ENCODE assay signal across 8 mouse cellular contexts in genomic region chr8:95887578-95888284, GRCm38 (mm10). TPM values are rescaled to one million over a fixed set of nuclear protein-coding genes. Genes with fewer than 3 reads are reported as not detected.
A peak's percentile ranks its signal among the peaks of the same experiment; 100 is the strongest.
DNase-seq lines count a peak whose midpoint lies in the region; ATAC-seq and TF ChIP-seq lines count a peak whose summit lies in the region.

No protein-coding gene starts in this region.

- H3K4me2 ChIP-seq in embryonic facial prominence, embryonic 15.5 days (replicated peaks): peak overlapping the region; percentile 91
- peak overlapping the region; percentile 62 for H3K4me2 ChIP-seq in kidney, embryonic 14.5 days (replicated peaks; ENCODE audit: low read depth, low read length)
- peak overlapping the region; percentile 92 for H3K4me2 ChIP-seq in limb, embryonic 15.5 days
- H3K4me2 ChIP-seq in midbrain, postnatal 0 days (ENCODE audit: low read depth, low read length, poor library complexity, severe bottlenecking): peak overlapping the region; percentile 74

- peak overlapping the region; percentile 92 for H3K4me3 ChIP-seq in bone marrow, adult 2 months (replicated peaks; ENCODE audit: control insufficient read depth, low read depth, low read length)
- peak overlapping the region; percentile 98 for H3K4me3 ChIP-seq in embryonic facial prominence, embryonic 15.5 days (replicated peaks)
- H3K4me3 ChIP-seq in kidney, embryonic 14.5 days (ENCODE audit: low read length): peak overlapping the region; percentile 72
- H3K4me3 ChIP-seq in limb, embryonic 15.5 days: peak overlapping the region; percentile 82
- H3K4me3 ChIP-seq in midbrain, postnatal 0 days (ENCODE audit: low read depth, low read length): peak overlapping the region; percentile 79

- DNase-seq in 416B (ENCODE audit: low read depth): peak; percentile 78
- peak; percentile 88 to 93 for DNase-seq in heart, adult 9 months (ENCODE audit: low spot score in 2 of 2)
- peak; percentile 88 for DNase-seq in midbrain, postnatal 0 days (ENCODE audit: low spot score)
- peak; percentile 36 to 53 for DNase-seq in spleen, postnatal 14 days (ENCODE audit: low spot score in 2 of 2)

- TF ChIP-seq POLR2A in bone marrow, adult 2 months (IDR thresholded peaks at IDR 0.05; ENCODE audit: borderline replicate concordance, control insufficient read depth, low read depth, low read length): no peak

- peak overlapping the region; percentile 63 for H3K9ac ChIP-seq in embryonic facial prominence, embryonic 15.5 days
- H3K9ac ChIP-seq in kidney, embryonic 14.5 days (ENCODE audit: low read depth, low read length): peak overlapping the region; percentile 76
- peak overlapping the region; percentile 63 for H3K9ac ChIP-seq in limb, embryonic 15.5 days
- H3K9ac ChIP-seq in midbrain, postnatal 0 days (replicated peaks; ENCODE audit: low read length, poor library complexity, severe bottlenecking): peak overlapping the region; percentile 84

- 0 out of 2 replicates have a peak, but pooled peaks have one; percentile 11 for TF ChIP-seq CTCF in bone marrow, adult 2 months (IDR thresholded peaks at IDR 0.05; ENCODE audit: control insufficient read depth, insufficient read depth, low read length)
- no peak for TF ChIP-seq CTCF in midbrain, postnatal 0 days (IDR thresholded peaks at IDR 0.05)

- peak; percentile 91 for ATAC-seq in embryonic facial prominence, embryonic 15.5 days (ENCODE audit: insufficient number of reproducible peaks, low FRiP score, low TSS enrichment, low read depth)
- ATAC-seq in kidney, embryonic 14.5 days (ENCODE audit: low FRiP score, low TSS enrichment): peak; percentile 97
- peak; percentile 89 for ATAC-seq in limb, embryonic 15.5 days (ENCODE audit: insufficient number of reproducible peaks, low FRiP score, low TSS enrichment, low read depth)
- ATAC-seq in midbrain, postnatal 0 days (ENCODE audit: low FRiP score): peak; percentile 95

- peak overlapping the region; percentile 3 for H3K27ac ChIP-seq in bone marrow, adult 2 months (ENCODE audit: control insufficient read depth, insufficient read depth, low read depth, low read length, poor library complexity)
- peak overlapping the region; percentile 69 for H3K27ac ChIP-seq in embryonic facial prominence, embryonic 15.5 days (replicated peaks)
- H3K27ac ChIP-seq in kidney, embryonic 14.5 days (ENCODE audit: low read depth, low read length): peak overlapping the region; percentile 61
- peak overlapping the region; percentile 70 for H3K27ac ChIP-seq in limb, embryonic 15.5 days
- H3K27ac ChIP-seq in midbrain, postnatal 0 days (ENCODE audit: low read depth, low read length): peak overlapping the region; percentile 82

- H3K4me1 ChIP-seq in bone marrow, adult 2 months (ENCODE audit: control insufficient read depth, insufficient read depth, low read length): peaks cover 1% of the 10 kb centered on the region; the same call in 1 of the 2 replicates
- peaks cover 14% of the 10 kb centered on the region for H3K4me1 ChIP-seq in embryonic facial prominence, embryonic 15.5 days
- peaks cover 6% of the 10 kb centered on the region for H3K4me1 ChIP-seq in kidney, embryonic 14.5 days (ENCODE audit: control insufficient read depth, insufficient read depth, low read length)
- peaks cover 21% of the 10 kb centered on the region for H3K4me1 ChIP-seq in limb, embryonic 15.5 days
- peaks cover 6% of the 10 kb centered on the region; the same call in 1 of the 2 replicates for H3K4me1 ChIP-seq in midbrain, postnatal 0 days (ENCODE audit: insufficient read depth, low read length)

- H3K9me3 ChIP-seq in embryonic facial prominence, embryonic 15.5 days (replicated peaks): no peaks in the 10 kb centered on the region
- no peaks in the 10 kb centered on the region for H3K9me3 ChIP-seq in kidney, embryonic 14.5 days (ENCODE audit: control insufficient read depth, low read length)
- no peaks in the 10 kb centered on the region for H3K9me3 ChIP-seq in limb, embryonic 15.5 days
- H3K9me3 ChIP-seq in midbrain, postnatal 0 days (ENCODE audit: low read length): no peaks in the 10 kb centered on the region

- WGBS in bone marrow, adult 2 months: under 1% methylated on average over 38 of the region's 38 CpGs
- WGBS in embryonic facial prominence, embryonic 15.5 days: under 1% methylated on average over 38 of the region's 38 CpGs
- under 1% methylated on average over 38 of the region's 38 CpGs for WGBS in kidney, embryonic 14.5 days
- under 1% methylated on average over 38 of the region's 38 CpGs for WGBS in limb, embryonic 15.5 days
- under 1% methylated on average over 38 of the region's 38 CpGs for WGBS in midbrain, postnatal 0 days

- no peaks in the 10 kb centered on the region for H3K27me3 ChIP-seq in embryonic facial prominence, embryonic 15.5 days
- H3K27me3 ChIP-seq in kidney, embryonic 14.5 days (ENCODE audit: control insufficient read depth, insufficient read depth, low read length): no peaks in the 10 kb centered on the region
- no peaks in the 10 kb centered on the region for H3K27me3 ChIP-seq in limb, embryonic 15.5 days
- H3K27me3 ChIP-seq in midbrain, postnatal 0 days (ENCODE audit: insufficient read depth, low read length): no peaks in the 10 kb centered on the region

- H3K36me3 ChIP-seq in embryonic facial prominence, embryonic 15.5 days: no peaks in the 10 kb centered on the region
- H3K36me3 ChIP-seq in kidney, embryonic 14.5 days (ENCODE audit: control insufficient read depth, insufficient read depth, low read length): no peaks in the 10 kb centered on the region
- no peaks in the 10 kb centered on the region for H3K36me3 ChIP-seq in limb, embryonic 15.5 days
- H3K36me3 ChIP-seq in midbrain, postnatal 0 days (ENCODE audit: insufficient read depth, low read length): no peaks in the 10 kb centered on the region

RNA-seq across cellular contexts. Expression of gene Got2, which starts 0.6 kb away (rescaled TPM):
- 19.1 and 43.1 TPM in 2 replicates for polyA plus RNA-seq in bone marrow, adult 2 months (2011; ENCODE audit: insufficient read depth, insufficient read length, low replicate concordance, missing spikeins)
- polyA plus RNA-seq in embryonic facial prominence, embryonic 15.5 days (2015; fragmentation: Nextera tagmentation; extraction: Ambion mirVana): 137 and 145 TPM in 2 replicates
- 95.2 and 173 TPM in 2 replicates for polyA plus RNA-seq in kidney, embryonic 14.5 days (2014; fragmentation: Nextera tagmentation; extraction: Ambion mirVana)
- 129 and 131 TPM in 2 replicates for polyA plus RNA-seq in limb, embryonic 15.5 days (2015; fragmentation: Nextera tagmentation; extraction: Ambion mirVana)
- total RNA-seq in midbrain, postnatal 0 days (2014; rRNA removed): 226 and 229 TPM in 2 replicates
- 235 and 251 TPM in 2 replicates for polyA plus RNA-seq in midbrain, postnatal 0 days (2015; fragmentation: Nextera tagmentation; extraction: Ambion mirVana)

RNA-seq across cellular contexts. Expression of gene Slc38a7, which starts 34.4 kb away (rescaled TPM):
- 1.9 and 3.0 TPM in 2 replicates for polyA plus RNA-seq in bone marrow, adult 2 months (2011; ENCODE audit: insufficient read depth, insufficient read length, low replicate concordance, missing spikeins)
- polyA plus RNA-seq in embryonic facial prominence, embryonic 15.5 days (2015; fragmentation: Nextera tagmentation; extraction: Ambion mirVana): 13.8 and 17.2 TPM in 2 replicates
- polyA plus RNA-seq in kidney, embryonic 14.5 days (2014; fragmentation: Nextera tagmentation; extraction: Ambion mirVana): 12.5 and 14.6 TPM in 2 replicates
- 16.2 and 16.3 TPM in 2 replicates for polyA plus RNA-seq in limb, embryonic 15.5 days (2015; fragmentation: Nextera tagmentation; extraction: Ambion mirVana)
- total RNA-seq in midbrain, postnatal 0 days (2014; rRNA removed): 33.4 and 36.6 TPM in 2 replicates
- 23.8 and 27.4 TPM in 2 replicates for polyA plus RNA-seq in midbrain, postnatal 0 days (2015; fragmentation: Nextera tagmentation; extraction: Ambion mirVana)

Comparison
In these comparisons a context has a peak if more than half of its experiments do, and no peak if none do; other contexts are left out.
1. Peak in every context shown above with its lines: DNase-seq, ATAC-seq, H3K4me3 ChIP-seq and H3K27ac ChIP-seq.
2. H3K27ac ChIP-seq: peak in every context shown above with its lines; median percentile 82 in midbrain, postnatal 0 days; 70 in limb, embryonic 15.5 days; 69 in embryonic facial prominence, embryonic 15.5 days; 61 in kidney, embryonic 14.5 days; 3 in bone marrow, adult 2 months.